Mouse (Mus musculus) cortical plate, adult 2 months (tissue): ENCODE results near the gene Cspg5.

Experiments used
- CTCF ChIP-seq: fragments of 200-500 bp; IDR thresholded peaks from 2 replicates; pipeline ENCODE4 v1.5.1; 2011; ENCODE audit warnings: mild to moderate bottlenecking, control low read depth, low read length; ENCODE audit not compliant: insufficient read depth; ENCODE audit errors: extremely low read depth
- POLR2A ChIP-seq: fragments of 200-500 bp; IDR thresholded peaks from 2 replicates; pipeline ENCODE4 v1.6.1; 2011; ENCODE audit warnings: mild to moderate bottlenecking, low read length, control low read depth; ENCODE audit not compliant: insufficient read depth; ENCODE audit errors: extremely low read depth

- TF ChIP-seq POLR2A (no peak), CTCF (no peak)
Measured at GRCm38 (mm10) chr9:110248861-110249260, 5.3 kb downstream of the Cspg5 start.
